Mouse (Mus musculus): Measurements from ENCODE around the gene Csf2rb.

Csf2rb gene

DNA sequence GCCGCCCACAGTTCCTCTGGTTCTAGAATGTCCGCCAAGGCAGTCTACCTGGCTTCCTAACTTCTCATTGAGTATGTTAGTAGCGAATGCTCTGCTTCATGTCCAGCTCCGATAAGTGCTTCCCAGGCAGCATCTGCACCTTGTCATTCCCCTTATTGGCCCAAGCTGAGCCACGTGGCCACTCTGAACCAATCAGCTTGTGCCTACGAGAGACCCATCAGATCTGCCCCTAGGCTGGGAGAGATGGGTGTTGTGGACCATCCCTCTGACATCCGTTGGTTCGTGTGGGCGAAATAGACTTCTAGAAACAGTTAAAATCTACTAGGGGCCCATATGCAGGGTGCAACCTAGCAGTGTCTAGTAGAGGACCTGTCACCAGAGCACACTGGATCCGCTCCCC, 52.3 kb downstream of the Csf2rb start:
- in situ Hi-C loops (cut with MboI), result no loop called here

DNA sequence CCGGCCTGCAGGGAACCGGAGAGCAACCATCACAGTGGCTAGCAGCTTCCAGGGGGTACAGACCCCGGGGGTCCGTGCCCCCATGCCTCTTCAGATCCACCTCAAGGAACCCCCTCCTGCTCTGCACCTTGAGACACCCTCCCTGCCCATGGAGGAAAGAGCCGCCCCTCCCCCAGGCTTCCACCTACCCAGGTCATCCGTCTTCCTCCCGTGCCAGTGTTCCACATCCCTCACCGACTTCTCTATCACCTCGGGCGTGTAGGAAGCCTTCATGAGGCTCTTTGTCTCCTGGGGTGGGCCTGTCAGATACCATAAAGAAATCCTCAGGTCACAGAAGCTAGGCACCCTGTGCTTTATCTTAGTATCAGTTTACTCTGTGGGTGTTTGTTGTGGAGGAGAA, 53.0 kb downstream of the Csf2rb start:
- in situ Hi-C loops (cut with MboI), result no loop called here

DNA sequence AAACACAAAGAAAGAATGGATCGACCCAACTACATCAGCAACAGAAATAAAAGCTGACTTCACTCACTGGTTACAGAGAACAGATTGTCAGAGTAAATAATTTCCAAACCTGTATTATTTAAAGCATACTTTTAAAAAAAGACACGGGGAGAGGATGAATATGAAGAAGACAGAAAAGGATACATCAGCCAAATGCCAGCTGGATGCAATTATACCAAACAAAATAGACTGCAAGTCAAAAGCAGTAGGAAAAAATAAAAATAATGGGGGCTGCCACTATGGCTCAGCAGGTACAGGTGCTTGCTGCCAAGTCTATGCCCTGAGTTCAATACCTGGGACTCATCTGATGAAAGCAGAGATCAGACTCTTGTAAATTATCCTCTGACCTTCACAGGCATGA, 54.7 kb downstream of the Csf2rb start:
- in situ Hi-C loops (cut with MboI), result no loop called here

DNA sequence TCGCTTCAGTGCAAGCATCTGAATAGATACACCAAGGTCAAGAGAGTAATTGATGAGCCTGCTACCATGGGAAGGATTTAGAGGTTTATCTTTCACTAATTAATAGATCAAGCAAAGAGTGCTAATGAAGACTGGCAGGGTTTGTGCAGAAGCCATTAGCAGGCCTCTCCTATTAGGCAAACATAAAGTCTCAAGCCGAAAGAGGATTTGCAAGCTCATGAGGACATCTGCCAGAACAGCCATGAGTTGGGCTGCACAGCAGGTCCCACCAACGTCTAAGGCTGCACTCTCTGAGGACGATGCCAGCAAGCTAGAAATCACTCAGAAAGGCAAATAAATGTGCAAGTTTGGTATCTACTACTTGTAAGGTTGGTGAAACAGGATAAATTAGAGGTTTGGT, 55.2 kb downstream of the Csf2rb start:
- in situ Hi-C loops (cut with MboI), result no loop called here

DNA sequence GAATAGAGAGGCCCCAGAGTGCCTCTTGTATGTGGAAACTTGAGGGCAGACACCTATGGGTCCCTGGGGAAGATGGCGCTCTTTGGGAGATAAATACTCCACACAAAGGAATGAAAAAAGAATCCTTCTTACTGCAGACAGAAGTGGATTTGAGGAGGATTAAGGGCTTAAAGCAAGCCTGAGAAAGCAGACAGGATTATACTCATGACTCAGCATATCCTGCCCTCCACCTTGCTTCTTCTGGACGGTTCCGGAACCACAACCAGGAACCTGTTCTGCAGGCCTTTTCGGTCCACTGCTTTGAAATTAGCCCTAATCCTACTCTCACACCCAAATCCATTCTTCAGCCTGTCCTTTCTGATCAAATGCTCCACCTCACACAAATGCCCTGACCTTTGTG, 56.6 kb downstream of the Csf2rb start:
- in situ Hi-C loops (cut with MboI), result no loop called here

DNA sequence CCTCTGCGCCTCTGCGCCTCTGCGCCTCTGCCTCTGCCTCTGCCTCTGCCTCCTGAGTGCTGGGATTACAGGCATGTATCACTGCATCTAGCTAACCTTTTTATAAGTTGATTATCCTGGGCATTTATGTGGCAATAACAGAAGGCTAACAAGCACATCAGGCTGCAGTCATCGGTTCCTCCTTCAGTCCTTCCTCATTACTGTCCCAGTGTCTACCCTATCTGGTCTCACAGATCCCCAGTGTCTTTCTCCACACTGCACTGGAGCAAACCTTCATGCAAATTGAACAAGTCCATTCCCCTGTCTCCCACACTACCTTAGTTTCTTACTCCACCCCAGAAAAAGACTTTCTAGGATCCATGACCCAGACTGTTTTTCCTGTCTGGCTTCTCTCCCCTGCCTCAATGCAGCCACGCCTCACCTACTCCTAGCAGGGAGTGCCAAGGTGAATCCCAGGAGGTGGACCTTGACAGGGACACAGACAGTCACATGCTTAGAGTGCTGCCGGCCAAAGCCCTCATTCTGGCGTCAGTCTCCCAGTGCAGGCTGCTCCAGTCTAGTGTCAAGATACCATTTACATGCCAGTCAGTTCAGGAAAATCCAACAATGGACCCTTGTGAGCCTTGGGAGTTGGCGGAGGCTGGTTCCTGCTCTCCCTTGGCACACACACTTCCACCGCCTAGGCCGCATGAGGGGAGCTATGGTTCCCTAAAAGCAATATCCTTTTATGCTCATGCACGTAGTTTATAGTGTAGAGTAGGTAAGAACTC, 58.1 kb downstream of the Csf2rb start:
- in situ Hi-C loops (cut with MboI), result no loop called here

DNA sequence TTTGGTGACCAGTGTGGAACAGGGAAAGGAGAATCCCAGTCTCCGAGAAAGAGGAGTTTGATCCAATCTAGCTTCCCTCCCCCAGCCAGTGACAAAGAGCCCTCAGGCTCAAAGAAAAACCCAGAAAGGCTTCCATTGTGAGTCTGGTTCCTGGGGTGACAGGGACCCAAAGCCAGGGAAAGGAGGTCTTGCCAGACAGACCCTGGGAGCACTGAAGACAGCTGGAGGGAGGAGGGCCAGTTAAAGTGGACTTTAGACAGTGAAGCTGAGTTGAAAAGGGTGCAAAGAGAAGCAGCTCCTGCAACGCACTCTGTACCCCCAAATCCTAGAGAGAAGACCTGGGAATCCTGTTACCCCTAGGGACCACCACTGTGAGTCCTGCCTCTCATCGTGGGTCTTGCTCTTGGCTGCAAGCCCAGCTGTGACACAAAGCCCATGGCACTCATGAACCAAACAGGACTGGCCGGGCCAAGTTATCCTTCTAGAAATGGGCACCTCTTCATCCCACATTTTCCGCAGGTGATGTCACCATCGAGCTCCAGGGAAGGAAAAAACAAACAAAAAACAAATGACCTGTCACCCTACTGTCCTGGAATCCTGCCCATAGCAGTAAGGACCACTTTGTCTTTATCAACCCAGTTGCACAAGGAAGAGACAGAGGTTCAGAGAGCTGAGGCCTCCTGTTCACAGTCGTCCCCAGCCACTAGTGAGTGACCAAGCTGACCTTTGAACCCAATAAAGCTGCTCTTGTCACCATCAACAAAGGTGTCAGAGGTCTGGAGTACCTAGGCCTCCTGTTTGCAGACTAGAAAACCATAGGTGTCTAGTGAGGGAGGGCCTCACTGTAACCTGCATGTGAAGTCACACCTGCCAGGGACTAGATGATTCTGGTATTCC, 58.9 kb downstream of the Csf2rb start:
- in situ Hi-C loops (cut with MboI), result no loop called here

DNA sequence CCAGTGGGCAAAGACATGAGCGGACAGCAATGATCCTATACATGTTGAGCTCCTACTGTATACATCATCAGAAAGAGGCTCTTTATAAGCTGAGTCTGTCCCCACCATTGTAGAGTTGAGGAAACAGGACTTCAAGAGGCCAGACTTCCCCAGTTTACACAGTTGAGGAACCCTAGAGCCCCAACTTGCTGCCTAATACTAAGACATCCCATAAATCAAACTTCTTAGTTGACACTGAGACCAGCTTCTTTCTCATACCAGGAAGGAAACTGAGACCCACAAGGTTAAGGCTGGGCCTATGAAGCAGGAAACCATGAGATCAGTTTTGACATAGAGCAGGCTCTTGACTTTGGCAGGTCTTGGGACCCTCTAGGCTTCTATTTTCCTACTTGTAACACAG, 60.0 kb downstream of the Csf2rb start:
- in situ Hi-C loops (cut with MboI), result no loop called here

DNA sequence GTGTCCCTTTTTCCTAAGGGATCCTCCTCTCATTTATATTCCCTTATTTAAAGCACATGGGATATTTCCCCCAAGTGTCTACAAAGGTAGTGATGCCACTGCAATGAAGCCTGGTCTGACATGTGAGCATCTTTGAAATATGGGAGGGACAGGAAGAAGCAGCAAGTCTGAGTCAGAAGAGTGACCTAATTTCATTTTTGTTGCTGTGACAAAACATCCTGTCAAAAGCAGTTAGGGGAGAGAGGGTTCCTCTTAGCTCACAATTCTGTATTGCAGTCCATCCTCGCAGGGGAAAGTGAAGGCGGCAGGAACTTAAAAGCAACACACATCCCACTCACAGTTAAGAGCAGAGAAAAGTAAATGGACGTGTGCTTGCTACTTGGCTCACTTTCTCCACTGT, 65.3 kb downstream of the Csf2rb start:
- in situ Hi-C loops (cut with MboI), result no loop called here

DNA sequence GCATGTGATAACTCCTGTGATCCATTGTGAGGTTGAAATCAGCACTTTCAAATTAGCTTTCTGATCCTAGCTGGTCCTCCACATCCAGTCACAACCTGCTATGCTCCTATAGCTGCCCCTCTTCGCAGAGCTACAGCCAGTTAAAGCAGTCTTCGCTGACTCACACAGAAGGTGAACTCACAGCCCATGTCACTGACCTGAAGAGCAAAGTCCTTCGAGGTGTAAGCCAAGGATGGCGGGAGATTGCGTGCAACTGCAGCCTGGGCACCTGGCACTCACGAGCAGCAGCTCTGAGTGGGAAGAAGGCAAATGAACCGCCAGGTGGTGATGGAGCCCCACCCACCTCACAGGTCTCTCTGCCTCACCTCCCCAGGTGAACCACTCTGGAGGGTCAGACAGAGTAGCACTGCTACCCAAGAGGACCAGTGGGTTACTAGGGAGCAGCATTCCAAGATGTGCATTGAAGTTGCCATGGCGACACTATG, 70.0 kb downstream of the Csf2rb start, which contains the start of gene Tex33:
Tex33 (minus strand) TSS at position 435 of the 485 bp plus-strand sequence.
- in situ Hi-C loops (cut with MboI), result no loop called here

DNA sequence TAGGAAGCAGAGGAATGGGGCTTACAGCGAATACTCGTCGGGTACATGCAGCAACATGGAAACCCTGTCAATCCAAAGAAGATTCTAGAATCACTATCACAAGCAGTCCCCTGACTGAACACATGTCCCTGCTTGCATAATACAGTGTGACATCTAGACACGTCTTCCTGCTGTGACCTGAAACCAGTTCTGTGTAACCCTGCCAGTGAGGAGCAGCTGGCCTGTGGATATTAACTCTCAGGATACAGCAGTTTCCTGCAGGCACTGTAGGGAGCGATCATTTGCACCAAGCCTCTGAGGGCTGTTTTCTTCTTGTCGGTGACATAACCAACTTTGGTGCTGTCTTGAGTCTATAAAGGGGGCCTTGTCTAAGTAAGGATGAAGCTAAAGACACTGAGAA, 75.8 kb downstream of the Csf2rb start:
- in situ Hi-C loops (cut with MboI), result no loop called here

DNA sequence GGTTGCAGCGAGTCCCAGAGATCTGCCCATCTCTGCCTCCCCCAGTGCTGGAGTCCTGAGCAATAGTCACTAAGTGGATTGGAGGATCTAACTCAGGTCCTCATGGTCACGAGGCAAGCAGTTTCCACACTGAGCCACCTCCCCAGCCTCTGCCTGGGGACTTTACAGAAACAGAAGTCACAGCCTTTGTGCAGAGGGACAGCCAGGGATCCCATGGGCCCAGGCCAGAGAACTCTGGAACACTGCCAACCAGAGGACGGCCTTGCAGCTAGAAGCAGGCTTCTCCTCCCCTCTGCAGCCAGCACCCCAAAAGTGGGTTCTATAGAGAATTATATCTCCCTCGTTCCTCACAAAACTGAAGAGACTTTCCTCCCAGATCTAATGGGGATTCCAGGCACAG, 76.4 kb downstream of the Csf2rb start:
- in situ Hi-C loops (cut with MboI), result no loop called here

DNA sequence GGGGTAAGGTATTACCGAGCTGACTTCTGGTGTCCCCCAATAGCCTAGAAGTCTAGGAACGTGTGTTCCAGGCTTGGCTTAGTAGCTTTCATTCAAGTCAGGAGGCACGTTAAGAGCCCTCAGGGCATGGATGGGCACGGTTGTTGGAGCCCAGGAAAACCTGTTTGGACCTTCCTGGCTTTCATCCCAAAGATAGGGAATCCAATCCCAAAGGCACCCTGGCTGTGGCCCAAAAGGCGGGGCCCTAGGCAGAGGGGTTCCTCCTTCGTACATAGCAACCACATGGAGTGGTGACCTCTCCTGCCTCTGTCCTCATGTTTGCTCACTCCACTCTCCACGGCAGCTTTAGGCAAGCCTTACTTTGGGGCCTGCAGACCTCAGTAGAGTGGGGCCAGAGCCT, 76.9 kb downstream of the Csf2rb start:
- in situ Hi-C loops (cut with MboI), result no loop called here

DNA sequence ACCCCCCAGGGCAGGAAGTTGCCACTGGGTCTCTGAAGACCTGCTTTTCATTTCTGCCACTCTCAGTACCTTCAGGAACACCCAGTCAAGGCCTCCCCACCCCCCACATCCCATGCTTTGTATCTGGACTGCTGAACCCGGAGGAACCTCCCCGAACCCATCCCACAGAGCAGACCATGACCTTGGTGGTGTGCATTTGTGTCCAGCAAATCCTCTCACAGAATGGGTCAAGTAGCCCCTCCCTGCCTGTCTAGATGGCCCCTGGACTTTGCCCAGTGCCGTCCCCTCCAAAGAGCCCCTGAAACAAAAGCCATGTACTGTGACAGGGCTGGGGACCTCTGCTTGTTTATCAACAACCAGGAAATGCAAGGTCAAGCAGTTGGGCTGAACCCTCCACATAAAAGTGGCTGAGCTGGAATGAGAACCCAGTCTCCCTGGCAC, 77.8 kb downstream of the Csf2rb start:
- in situ Hi-C loops (cut with MboI), result no loop called here
